Mouse (Mus musculus): ENCODE data around the gene Il10ra.

Gene Il10ra

DNA sequence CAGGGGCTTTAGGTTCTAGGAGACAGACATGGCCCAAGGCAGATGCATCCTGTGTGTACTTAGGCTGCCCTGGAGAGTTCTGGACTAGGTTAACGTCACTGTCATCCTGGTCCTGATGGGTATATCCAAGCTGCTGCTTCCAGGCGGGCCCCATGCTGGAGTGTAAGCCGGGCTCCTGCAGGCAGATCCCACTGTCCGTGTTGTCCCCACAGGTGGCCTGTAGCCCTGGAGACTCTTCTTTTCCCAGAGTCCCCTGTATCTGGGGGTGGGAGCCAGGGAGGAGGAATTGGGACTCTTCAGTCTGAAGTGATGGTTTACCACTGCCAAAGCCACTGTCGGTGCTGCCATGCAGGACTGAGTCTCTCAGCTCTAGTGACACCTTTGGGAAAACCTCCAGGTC is 13.0 kb downstream of the Il10ra start:
- DNase-seq = no peak

DNA sequence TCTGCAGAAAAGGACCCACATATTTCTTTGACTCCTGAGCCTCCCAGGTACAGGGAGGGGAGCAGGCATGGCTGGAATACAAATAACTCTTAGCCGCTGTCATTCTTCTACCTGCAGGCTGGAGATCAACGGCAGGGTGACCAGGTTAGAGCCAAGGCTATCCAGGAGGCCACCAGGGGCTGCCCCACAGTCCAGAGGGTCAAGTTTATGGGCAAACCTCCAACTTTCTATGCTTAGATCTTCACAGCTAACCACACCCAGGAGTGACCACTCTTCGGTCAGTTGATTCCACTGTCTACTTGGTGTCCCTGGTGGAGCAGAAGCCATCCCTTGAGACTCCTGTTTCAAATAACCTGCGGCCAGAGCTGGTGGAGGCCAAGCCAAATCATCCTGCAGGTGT is 13.5 kb downstream of the Il10ra start:
- DNase-seq = peak in 1 of 2 experiments; percentile 32

DNA sequence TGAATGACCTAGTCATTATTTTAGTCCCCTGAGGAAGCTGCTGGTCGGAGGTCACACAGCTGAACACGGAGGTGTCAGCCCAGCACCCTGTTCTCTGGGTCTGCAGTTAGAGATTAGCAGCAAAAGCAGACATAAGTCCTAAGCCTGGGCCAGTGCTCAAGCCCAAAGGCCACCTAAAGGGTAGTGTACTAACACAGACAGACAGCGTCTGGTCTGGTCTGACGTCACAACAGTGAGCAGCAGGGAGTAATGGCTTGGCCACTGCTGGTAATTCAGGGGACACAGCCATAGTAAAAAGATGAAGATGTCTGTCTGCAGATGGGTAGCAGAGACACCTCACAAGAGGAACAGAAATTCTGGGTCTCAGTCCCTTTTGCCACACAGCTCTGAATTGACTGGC is 14.3 kb downstream of the Il10ra start:
- no peak for DNase-seq

DNA sequence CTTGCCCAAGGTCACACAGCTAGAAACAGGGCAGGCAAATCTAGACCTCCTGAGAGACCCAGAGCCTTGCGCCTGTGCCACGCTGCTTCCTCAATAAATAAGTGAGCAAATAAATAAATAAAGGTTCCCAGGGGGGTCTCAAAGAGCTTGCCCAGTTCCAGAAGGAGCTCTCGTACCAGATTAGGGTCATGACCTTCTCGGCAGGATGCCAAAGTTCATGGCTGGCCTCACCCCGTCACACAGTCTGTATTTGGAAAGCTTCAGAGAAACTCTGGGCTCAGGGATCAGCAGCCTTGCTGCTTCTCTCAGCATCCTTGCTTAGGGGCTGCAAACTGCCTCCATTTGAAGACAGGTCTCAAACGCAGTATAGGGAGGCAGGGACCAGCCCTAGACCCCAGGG is 14.9 kb downstream of the Il10ra start:
- DNase-seq = peak in 1 of 2 experiments; percentile 56

DNA sequence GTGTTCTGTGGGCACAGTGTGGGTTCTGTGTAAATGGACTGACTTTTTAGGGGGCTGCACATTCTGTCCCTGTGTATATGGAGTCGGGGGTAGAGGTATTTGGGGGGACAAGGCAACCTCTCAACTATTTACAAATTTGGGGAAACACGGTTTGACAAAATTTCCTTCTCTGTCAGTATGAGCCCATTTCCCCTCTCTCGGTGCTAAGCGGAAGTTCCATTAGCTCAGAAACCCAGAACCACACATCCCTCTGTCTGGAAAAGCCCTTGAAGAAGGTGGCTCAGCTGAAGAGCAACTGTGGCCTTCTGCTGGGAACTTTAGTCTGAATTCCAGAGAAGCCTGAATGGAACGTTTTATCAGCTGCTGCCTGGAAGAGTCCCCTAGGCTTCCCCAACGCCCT is 16.6 kb downstream of the Il10ra start:
- no peak for DNase-seq

DNA sequence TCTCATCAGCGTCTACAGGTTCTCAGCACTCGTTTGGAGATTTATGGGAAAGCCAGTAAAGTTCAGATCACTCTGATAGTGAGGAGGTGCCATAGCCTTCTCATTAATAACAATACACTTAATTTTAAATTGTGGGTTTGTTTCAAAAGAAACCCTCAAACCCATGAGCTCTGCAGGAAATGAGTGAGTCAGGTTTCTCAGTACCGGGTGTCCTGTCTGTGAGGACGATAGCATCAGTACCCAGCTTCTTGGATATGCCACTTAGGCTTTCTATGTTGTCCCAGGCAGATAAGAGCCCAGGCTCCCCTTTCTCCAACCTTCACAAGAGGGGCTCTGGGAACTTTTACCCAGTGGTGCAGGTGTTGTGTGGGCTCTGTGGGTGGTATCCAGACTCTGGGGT is 17.0 kb downstream of the Il10ra start:
- no peak for DNase-seq

DNA sequence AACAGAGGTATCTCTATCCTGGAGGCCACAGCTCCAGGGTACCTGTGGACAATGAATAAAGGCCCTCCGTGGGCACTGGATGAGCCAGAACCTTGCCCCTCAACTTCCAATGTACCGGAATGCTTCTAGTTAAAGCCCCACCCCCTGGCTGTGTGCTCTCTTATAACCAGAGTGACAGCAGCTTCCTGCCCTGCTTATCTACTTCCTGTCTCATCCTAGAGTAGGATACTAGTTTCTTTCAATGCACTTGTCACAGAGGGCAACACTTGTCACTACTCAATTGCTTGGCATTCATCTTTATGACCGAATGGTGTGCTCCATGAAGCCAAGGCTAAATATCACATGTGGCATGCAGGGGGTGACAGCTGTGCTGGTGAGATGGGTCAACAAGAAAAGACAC is 17.7 kb downstream of the Il10ra start:
- no peak for DNase-seq

DNA sequence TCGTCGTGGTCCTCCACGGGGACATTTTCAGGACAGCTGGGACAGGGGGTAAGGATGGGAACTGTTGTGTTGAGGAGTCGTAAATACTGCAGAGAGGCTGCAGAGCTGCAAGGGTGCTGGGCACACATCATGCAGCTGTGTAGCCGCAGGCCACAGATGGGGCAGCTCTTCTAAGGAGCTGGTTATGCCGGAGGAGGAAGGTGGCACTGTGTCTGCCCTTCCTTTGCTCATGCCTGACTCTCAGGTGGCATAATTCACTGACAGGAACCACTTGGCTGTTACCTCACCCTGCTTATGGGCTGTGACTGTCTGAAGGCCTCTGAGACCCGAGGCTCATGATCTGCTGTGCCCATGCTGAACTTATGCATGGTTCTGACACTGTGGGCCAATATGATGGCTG is 18.6 kb downstream of the Il10ra start:
- DNase-seq = no peak

DNA sequence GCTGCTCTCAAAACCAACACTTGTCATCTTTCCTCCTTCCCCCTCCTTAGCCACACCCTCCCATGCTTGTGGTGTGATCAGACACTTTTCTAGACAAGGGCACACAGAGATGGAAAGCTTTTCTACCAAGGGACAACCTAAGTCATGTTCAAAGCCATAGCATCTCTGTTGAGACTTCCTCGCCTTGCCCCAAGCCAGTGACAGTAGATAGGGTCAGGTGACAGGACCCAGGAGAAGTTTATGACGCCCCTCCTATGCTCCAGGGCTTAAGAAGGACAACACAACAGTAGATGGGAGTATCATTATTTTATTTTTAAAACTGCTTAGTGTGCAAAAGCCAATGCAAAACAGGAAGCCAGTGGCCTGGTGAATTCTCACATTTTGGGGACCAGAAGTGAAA is 21.4 kb downstream of the Il10ra start:
- no peak for DNase-seq

DNA sequence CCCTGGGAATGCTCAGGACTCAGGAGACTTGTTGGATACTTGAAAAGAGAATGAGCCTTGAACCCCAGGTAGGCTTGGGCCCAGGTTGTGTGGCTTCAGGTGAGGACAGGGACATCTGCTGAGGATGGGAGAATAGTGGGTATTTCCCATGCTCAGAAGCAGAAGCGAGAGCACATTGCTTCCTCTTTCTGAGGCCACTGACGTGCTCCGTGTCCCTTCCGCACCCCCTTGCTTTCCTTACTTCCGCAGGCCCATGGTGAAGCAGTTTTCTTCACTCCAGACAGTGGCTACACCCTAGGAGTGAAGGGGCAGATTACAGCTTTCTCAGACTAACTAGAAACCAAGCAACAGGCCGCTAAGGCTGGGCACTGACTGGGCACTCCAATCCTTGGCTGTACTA is 22.9 kb downstream of the Il10ra start:
- DNase-seq = no peak

DNA sequence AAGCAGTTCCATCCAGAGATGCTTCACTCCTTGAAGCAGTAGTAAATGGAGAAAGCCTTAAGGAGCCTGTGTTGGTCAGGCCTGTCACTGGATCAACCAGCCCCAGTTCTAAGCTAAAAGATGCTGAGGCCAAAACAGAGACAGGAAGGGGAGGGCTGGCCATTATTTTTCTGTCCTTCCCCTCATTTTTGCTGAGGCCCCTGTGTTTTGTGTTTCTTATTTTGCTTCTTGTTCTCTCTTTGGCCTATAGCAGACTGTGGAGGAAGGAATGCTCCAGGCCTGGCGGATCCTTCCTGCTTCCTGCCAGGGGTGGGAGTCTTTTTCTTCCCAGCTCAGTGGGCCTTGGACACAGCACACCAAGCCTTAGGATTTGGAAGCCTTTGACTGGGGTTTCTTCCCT is 23.5 kb downstream of the Il10ra start:
- DNase-seq = no peak

DNA sequence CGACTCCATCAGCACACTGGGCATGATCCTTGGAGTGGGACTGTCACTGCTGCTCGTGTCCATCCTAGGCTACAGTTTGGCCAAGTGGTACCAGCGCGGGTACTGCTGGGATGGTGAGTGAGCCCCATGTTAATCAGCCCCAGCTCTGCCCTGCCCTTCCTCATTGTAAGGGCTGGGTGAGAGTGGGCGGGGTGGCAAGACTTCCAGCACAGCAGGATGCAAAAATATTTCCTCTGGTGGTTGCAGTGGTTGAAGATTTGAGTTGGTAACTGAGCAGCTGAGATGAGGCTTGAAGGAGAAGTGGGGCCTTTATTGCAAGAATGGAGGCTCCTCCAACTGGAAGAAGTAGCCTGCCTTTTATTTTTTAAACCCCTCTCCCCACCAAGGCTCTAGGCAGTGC is 27.6 kb downstream of the Il10ra start:
- DNase-seq = no peak

DNA sequence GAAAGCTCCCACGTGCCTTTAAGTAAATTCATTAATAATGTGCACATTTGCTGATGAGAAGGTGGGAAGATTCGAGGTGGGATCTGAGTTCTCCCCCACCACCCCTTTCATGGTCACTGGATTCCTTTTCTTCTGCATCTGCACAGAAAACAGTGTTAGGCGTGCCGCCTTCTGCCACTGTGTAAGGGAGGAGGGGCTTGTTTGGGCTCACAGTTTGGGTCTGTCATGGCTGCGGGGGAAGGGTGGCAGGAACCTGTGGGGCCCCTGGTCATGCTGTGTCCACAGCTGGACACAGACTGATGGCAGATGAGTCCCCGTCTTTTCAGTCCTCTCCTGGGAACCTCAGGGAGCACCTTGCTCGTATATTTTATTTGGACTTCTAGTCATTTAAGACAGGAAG is 32.2 kb downstream of the Il10ra start:
- DNase-seq = no peak

DNA sequence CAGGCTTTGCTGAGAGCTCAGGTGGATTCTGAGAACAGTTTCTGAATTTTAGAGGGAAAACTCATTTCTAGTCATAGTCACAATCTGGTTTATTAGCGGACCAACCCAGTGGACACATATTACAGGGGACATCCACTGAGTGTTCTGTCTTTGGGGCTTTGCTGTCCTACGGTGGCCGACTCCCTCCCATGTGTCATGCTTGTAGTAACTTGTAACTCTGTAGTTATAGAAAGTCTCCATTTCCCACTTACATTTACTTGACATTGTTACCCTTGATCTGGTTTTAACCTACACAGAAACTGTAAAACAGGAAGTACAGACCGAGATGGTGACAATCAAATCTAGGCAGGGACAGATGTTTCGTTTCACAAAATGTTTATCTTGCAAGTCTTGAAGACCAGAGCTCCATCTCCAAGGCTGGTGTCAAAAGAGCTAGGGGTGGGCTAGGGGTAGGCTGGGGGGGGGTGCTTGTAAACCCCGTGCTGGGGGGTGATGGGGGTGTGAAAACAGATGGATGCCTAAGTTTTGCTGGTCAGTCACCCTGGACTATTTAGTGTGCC is 33.2 kb downstream of the Il10ra start:
- no peak for DNase-seq

DNA sequence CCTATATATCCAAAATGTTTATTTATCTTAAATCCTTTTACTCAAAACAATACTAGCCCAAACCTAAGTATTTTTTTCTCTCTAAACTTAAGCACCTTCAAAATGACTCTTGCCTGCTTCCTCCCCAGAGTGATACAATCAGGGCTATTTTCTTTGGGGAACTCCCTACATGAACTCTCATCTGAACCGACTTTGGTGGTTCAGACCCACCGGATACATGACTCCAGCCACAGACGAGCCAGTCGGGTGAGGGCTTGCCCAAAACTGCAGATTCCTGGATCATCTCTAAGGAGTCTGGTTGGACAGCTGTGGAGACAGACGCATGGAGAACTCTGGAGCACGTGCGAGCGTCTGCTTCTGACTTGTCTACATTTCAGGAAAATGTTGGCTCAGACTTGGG is 39.6 kb downstream of the Il10ra start:
- DNase-seq = no peak

DNA sequence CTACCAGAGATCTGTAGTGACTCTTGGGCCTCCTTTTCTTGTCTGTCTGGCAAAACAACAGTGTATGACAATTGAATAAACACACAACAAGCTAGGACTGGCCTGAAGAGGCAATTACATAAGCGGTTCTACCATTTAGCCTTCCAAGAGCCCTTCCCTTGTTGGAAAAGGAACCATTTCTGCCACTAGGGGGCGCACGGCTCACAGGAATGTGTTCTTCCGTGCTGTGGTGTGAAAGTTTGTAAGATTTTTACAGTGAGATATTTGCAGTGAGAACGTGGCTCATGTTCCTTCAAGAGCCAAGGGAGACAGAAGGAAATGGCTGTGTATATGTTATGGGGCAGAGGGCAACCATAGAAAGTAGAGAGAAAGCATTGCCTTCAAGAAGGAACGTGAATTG is 47.4 kb downstream of the Il10ra start:
- DNase-seq = peak; percentile 89 to 97

DNA sequence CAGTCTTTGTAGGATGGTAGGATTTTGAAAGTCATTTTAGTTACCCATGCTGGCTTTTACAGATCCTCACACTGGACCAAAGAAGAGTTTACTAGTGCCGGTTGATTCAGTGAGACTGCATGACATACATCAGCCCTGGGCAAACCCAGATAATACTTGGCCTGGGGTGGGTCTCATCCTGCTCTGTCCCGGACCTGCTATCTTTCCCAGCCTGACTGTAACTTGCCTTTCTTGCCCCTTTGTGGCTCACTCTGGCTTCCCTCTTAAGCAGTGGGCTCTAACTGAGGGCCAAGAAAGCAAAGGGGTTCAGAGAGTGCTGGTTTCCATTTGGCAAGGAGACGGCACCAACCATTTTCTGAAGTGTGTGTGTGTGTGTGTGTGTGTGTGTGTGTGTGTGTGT is 49.3 kb downstream of the Il10ra start:
- DNase-seq = no peak

DNA sequence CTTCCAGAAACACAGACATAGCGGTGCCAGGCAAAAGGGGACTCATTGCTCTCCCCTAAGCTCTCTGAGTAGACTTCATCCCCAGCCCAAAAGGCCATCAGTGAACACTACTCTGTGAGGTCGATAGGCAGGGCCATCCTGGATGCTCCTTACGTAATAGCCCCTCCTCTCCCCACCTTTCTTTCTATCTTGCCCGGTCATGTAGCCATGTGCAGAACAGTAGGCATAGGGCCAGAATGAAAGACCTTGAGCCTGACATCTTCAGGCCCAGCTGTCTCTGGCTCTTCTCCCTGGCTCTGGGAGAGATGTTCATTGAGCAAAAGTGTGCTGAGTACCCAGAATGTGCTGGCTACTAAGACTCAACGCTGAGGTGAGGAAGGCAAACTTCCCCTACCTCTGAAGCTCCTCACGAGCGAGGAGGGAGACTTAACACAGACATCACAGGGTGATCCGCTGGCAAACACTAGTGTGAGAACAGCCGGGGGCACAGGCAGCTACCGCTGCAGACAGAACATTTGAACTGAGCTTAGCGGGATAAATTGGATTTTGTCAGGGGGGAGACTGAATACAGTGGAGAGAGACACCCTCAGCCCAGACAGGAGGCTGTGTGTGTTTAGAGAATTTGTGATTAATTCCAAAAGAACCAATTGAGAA is 53.3 kb downstream of the Il10ra start:
- peak; percentile 17 to 49 for DNase-seq

DNA sequence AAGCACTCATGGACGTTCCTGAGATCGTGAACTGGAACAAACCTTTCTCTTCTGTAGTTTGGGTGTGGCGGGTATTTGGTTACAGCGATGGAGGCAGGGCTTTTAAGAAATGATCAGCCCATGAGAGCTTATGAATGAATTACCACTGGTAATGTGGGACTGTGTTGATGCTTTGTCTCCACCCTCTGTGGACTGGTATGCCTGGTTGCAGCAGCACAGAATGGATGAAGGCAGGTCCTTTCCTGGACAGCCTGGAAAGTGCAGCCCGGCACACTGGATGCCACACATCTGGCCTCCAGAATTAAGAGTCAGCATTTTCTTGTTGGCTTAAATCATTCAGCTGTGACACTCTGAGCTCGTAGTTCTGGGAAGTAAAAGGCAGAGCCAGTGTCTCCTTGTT is 56.9 kb downstream of the Il10ra start:
- peak; percentile 17 to 33 for DNase-seq

DNA sequence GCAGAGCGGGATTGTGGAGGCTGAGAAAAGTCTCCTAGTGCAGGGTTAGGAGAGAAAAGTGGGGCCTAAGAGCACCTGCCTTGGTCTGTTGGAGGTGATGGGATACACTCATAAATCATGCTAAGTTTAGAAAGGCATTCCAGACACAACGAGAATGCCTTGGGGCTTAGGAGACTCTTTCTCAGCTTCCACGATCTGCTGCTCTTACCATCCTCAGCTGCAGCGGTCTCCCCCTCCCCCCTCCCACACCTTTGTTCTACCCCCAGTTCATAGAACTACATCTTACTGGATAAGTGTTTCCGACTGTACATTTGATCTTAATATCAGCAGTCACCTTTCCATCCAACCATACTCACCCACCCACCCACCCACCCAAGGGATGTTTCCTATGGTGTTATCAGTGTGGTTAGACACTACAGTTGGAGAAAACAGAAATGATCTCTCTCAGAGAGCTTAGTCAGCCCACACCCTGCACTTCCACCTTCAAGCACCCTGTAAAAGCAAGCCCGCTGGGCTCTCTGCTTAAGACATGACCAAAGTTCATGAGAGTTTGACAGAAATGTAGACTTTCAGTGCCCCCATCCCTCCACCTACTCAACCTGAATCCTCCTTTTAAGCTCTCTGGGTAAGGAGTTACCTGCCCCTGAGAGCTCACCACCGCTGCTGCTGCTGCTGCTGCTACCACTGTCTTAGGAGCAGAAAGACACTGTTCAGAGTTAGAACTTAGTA is 61.8 kb downstream of the Il10ra start:
- no peak for DNase-seq

DNA sequence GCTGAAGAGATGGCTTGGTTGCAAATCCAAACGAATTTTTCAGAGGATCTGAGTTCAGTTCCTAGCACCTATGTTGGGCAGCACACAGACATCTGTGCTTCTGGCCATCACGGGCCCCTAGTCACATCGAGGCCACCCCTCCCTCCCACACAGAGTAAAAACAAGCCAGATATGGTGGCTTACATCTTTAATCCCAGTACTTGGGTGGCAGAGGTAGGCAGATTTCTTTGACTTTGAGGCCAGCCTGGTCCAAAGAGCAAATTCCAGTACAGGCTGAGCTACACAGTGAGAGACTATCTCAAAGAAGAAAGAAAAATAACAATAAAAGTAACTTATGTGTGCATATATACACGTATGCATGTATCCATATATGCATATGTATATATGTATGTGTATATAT is 62.8 kb downstream of the Il10ra start:
- peak in 1 of 2 experiments; percentile 38 for DNase-seq

DNA sequence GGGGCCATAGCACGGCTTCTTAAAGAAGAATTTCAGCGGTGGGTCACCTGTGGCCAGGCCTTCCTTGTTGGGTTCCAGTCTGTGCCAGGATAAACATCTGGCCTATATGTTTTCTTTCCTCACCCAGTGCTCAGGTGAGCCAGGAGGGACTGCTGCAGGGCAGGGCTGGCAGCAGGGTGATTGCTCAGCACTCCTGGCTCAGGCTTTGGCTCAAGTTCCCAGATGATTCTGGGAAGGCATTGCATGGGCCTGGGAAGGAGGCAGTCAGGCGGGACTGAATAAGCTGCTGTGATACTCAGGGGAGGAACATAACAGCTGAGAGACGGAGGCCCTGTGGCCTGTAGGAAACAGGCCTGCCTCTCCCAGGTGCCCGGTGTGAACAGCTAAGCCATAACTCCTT is 63.8 kb downstream of the Il10ra start:
- DNase-seq = peak; percentile 74 to 79
